Mouse (Mus musculus) midbrain, embryonic 15.5 days (tissue): ENCODE data around the gene Spcs2. TPM values are rescaled to one million over a fixed set of nuclear protein-coding genes. Genes with fewer than 3 reads are reported as not detected.
A peak's percentile ranks its signal among the peaks of the same experiment; 100 is the strongest.

Experiments used
- ATAC-seq: fragments of 200-750 bp; cut with Nextera tagmentation; replicated peaks from 2 replicates; pipeline ENCODE4 v1.8.0; 2017; ENCODE audit warnings: moderate TSS enrichment
- H3K27ac ChIP-seq: fragments of 300-500 bp; sonication (generic); 2 replicates; pipeline ENCODE4 v1.5.1; 2015; ENCODE audit warnings: mild to moderate bottlenecking, inconsistent platforms
- H3K27me3 ChIP-seq: fragments of 300-500 bp; sonication (generic); replicated peaks from 2 replicates; pipeline ENCODE4 v1.6.1; 2015; ENCODE audit warnings: inconsistent platforms
- H3K36me3 ChIP-seq: fragments of 300-500 bp; sonication (generic); replicated peaks from 2 replicates; pipeline ENCODE4 v1.6.1; 2015; ENCODE audit warnings: inconsistent platforms
- H3K4me1 ChIP-seq: fragments of 300-500 bp; sonication (generic); 2 replicates; pipeline ENCODE4 v1.6.1; 2015; ENCODE audit warnings: inconsistent platforms
- H3K4me2 ChIP-seq: fragments of 300-500 bp; sonication (generic); 2 replicates; pipeline ENCODE4 v1.6.1; 2015; ENCODE audit warnings: inconsistent platforms, mild to moderate bottlenecking, moderate library complexity
- H3K4me3 ChIP-seq: fragments of 300-500 bp; sonication (generic); 2 replicates; pipeline ENCODE4 v1.5.1; 2015; ENCODE audit warnings: mild to moderate bottlenecking, inconsistent platforms
- H3K9ac ChIP-seq: fragments of 300-500 bp; sonication (generic); 2 replicates; pipeline ENCODE4 v1.6.1; 2015; ENCODE audit warnings: mild to moderate bottlenecking, inconsistent platforms
- H3K9me3 ChIP-seq: fragments of 300-500 bp; sonication (generic); 2 replicates; pipeline ENCODE4 v1.6.1; 2016; ENCODE audit warnings: inconsistent platforms
- WGBS: fragments of 180-500 bp; shearing (Covaris S2); methylation state at CpG from one replicate; pipeline ENCODE4 v1.1.7; 2015; ENCODE audit warnings: mixed read lengths; 5-methylcytosine and 5-hydroxymethylcytosine counted together
- polyA plus RNA-seq: library from polyadenylated mRNA; unstranded; fragments of >200 nt; fragmentation: Nextera tagmentation; extraction: Ambion mirVana; gene quantifications from 2 replicates; pipeline ENCODE4 v1.2.1, GENCODE M21; 2015

Spcs2 gene
- polyA plus RNA-seq, 1 experiment from 2014 or later, result 262 TPM

DNA sequence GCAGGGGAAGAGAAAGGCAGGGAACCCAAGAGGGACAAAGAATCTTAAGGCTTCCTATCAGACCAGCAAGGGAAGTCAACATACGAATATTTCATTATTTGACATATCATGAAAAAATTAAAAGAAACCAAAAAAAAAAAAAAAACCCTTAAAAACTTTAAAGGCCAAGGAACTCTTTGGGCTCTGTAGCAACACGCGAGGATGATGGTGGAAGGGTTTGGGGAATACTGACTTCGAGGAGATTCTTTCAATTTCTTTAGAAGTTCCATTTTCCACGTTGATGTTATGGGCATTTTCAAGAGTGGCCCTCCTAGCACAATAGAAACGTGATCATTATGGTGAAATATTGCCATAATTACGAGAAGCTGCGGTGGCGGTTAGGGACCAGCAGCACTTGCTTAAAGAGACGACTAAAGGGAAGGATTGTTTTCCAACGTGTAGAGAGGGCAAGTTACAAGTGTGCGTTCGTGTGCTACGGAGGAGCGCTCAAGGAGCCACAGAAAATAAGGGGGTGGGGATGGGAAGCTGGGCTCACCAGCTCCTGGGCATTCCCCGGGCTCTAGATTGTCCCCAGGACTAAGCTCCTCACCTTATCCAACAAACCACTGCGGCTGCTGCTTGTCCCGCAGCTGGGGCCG, 5.0 kb downstream of the Spcs2 start:
- peak; percentile 78 for ATAC-seq
- Histone ChIP-seq H3K27ac (peak overlapping the region; percentile 85), H3K4me3 (peak overlapping the region; percentile 74), H3K9me3 (no peaks in the 10 kb centered on the region), H3K4me2 (peak overlapping the region; percentile 80), H3K36me3 (no peaks in the 10 kb centered on the region; the same call in 1 of the 2 replicates), H3K4me1 (peaks cover 18% of the 10 kb centered on the region), H3K9ac (peak overlapping the region; percentile 74), H3K27me3 (no peaks in the 10 kb centered on the region)
- under 1% methylated on average over 19 of the region's 19 CpGs for WGBS

- Histone ChIP-seq H3K27ac (no peak overlapping the region), H3K27me3 (no peaks in the 10 kb centered on the region), H3K9me3 (no peaks in the 10 kb centered on the region), H3K4me3 (no peak overlapping the region), H3K36me3 (no peaks in the 10 kb centered on the region; the same call in 1 of the 2 replicates), H3K9ac (no peak overlapping the region), H3K4me2 (no peak overlapping the region), H3K4me1 (peaks cover 22% of the 10 kb centered on the region)
- ATAC-seq, result no peak
- WGBS, result 90% methylated on average over 14 of the region's 14 CpGs
Measured at GRCm38 (mm10) chr7:99856266-99856861, 6.9 kb downstream of the Spcs2 start.

DNA sequence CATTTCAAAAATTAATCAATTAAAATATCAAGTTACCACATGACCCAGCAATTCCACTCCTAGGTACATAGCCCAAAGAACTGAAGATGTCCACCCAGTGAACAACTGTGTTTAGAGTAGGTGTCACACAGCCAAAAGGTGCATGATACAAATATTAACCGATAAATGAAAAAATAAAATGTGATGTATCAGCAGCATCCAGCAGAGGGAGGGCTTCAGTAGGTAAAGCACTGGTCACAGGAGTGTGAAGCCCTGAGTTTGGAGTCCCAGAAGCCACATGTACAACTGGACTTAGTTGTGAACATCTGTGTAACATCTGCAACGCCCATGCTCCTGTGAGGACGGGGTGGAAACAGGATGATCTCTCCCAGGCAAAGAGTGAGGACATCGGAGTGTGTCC, 9.0 kb downstream of the Spcs2 start:
- ATAC-seq, result no peak
- Histone ChIP-seq H3K36me3 (no peaks in the 10 kb centered on the region; the same call in 1 of the 2 replicates), H3K4me3 (no peak overlapping the region), H3K4me1 (peaks cover 30% of the 10 kb centered on the region), H3K9ac (no peak overlapping the region), H3K27me3 (no peaks in the 10 kb centered on the region), H3K9me3 (no peaks in the 10 kb centered on the region), H3K4me2 (no peak overlapping the region), H3K27ac (no peak overlapping the region)
- 94% methylated on average over 4 of the region's 4 CpGs for WGBS

DNA sequence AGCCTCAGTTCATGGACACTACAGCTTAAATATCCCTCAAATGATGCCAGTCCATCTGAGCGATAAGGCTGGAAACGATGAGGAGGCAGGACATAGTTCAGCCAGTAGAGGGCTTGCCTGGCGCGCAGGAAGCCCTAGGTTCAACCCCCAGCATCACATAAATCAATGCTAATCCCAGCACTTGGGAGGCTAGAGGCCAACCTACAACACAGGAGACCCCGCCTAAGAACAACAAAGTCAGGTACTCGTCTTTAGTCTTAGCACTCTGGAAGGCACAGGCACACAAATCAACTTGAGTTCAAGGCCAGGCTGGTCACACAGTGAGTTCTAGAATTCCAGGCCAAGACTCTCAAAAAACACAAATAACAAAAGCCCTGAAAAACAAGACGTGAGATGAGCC, 9.9 kb downstream of the Spcs2 start:
- ATAC-seq, result no peak

GRCm38 (mm10) chr7:99851618-99852017, 11.6 kb downstream of the Spcs2 start:
- no peak for ATAC-seq

More for the DNA sequence above, 9.9 kb downstream of the Spcs2 start:
- Histone ChIP-seq H3K27ac (no peak overlapping the region), H3K9me3 (no peaks in the 10 kb centered on the region), H3K9ac (no peak overlapping the region), H3K4me3 (no peak overlapping the region), H3K36me3 (peaks cover 6% of the 10 kb centered on the region; the same call in 1 of the 2 replicates), H3K4me1 (peaks cover 30% of the 10 kb centered on the region), H3K27me3 (no peaks in the 10 kb centered on the region), H3K4me2 (no peak overlapping the region)
- WGBS, result 92% methylated on average over 7 of the region's 7 CpGs

GRCm38 (mm10) chr7:99851121-99851520, 12.1 kb downstream of the Spcs2 start:
- no peak for ATAC-seq
- Histone ChIP-seq H3K9me3 (no peaks in the 10 kb centered on the region), H3K4me3 (no peak overlapping the region), H3K27ac (0 out of 2 replicates have a peak overlapping the region, but pooled peaks have one; percentile 23), H3K4me2 (no peak overlapping the region), H3K36me3 (peaks cover 6% of the 10 kb centered on the region; the same call in 1 of the 2 replicates), H3K9ac (no peak overlapping the region), H3K4me1 (peaks cover 14% of the 10 kb centered on the region), H3K27me3 (no peaks in the 10 kb centered on the region)
- WGBS, result 31% methylated on average over 1 of the region's 1 CpGs

More at GRCm38 (mm10) chr7:99851618-99852017, 11.6 kb downstream of the Spcs2 start:
- Histone ChIP-seq H3K36me3 (peaks cover 6% of the 10 kb centered on the region; the same call in 1 of the 2 replicates), H3K9me3 (no peaks in the 10 kb centered on the region), H3K4me3 (no peak overlapping the region), H3K27ac (no peak overlapping the region), H3K9ac (no peak overlapping the region), H3K4me2 (no peak overlapping the region), H3K27me3 (no peaks in the 10 kb centered on the region), H3K4me1 (peaks cover 18% of the 10 kb centered on the region)
- WGBS, result 89% methylated on average over 6 of the region's 6 CpGs

DNA sequence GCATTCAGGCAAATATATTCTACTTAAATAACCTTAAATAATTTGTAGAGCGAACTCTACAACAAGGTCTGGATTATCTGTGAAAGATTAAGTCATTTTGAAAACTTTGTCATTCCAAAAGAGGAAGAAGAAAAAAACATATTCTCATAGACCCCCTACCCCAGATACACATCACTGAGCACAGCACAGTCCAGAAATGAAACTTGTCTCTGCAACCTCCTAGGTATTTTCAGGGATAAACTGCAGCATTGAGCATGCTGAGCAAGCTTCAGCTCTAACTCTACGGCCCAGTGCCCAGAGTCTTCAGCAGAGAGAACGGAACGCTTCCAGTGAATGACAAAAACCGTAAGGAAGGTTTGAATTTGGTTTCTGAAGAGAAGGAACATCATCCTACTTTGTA, 12.7 kb downstream of the Spcs2 start:
- Histone ChIP-seq H3K4me2 (no peak overlapping the region), H3K27ac (peak overlapping the region; percentile 23; the same call in 1 of the 2 replicates), H3K4me3 (no peak overlapping the region), H3K27me3 (no peaks in the 10 kb centered on the region), H3K36me3 (peaks cover 9% of the 10 kb centered on the region; the same call in 1 of the 2 replicates), H3K9me3 (no peaks in the 10 kb centered on the region), H3K4me1 (peaks cover 12% of the 10 kb centered on the region; the same call in 1 of the 2 replicates), H3K9ac (no peak overlapping the region)
- ATAC-seq, result no peak
- WGBS, result 64% methylated on average over 5 of the region's 5 CpGs

DNA sequence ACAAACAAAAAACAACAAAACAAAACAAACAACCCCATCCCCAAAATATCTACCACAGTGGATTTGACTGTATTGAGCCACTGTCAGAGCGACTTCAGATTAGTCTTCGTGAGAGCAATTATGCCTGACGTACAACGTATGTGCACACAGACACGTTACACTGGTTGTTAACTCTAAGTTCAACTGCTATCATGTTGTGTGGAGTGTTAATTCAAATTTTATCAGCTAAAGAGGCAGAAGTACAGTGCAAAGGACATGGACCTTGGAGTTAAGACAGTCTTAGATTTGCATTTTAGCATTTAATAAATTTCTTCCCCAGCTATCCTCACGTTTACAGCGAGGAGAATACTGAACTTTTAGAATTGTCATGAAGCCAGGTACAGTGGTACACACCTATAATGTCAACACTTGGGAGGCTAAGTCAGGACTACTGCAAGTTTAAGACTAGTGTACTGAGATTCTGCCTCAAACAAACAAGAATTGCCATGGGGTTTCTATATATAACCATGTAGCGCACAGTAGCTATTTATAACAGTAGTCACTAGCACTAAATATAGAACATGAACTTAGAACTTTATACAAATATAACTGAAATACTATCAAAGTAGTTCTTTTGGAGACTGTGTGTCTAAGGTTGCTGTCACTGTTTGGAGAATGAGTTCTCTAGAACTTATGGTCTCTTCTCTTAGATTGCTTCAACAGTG, 17.6 kb downstream of the Spcs2 start:
- Histone ChIP-seq H3K9ac (no peak overlapping the region), H3K4me1 (0 out of 2 replicates have a peak, but pooled peaks cover 2% of the 10 kb centered on the region)

GRCm38 (mm10) chr7:99838241-99838640, 25.0 kb downstream of the Spcs2 start:
- no peaks in the 10 kb centered on the region for H3K4me1 ChIP-seq
- no peaks in the 10 kb centered on the region for H3K9me3 ChIP-seq
- H3K27me3 ChIP-seq, result no peaks in the 10 kb centered on the region
- peaks cover 45% of the 10 kb centered on the region; the same call in 1 of the 2 replicates for H3K36me3 ChIP-seq
- 92% methylated on average over 3 of the region's 3 CpGs for WGBS
- H3K4me3 ChIP-seq, result no peak overlapping the region
- H3K27ac ChIP-seq, result no peak overlapping the region
- H3K4me2 ChIP-seq, result no peak overlapping the region
- no peak overlapping the region for H3K9ac ChIP-seq
- no peak for ATAC-seq

More for the DNA sequence above, 17.6 kb downstream of the Spcs2 start:
- 97% methylated on average over 8 of the region's 8 CpGs for WGBS
- H3K36me3 ChIP-seq, result peaks cover 39% of the 10 kb centered on the region; the same call in 1 of the 2 replicates
- no peak overlapping the region for H3K27ac ChIP-seq
- no peak overlapping the region for H3K4me2 ChIP-seq
- H3K9me3 ChIP-seq, result no peaks in the 10 kb centered on the region
- no peak overlapping the region for H3K4me3 ChIP-seq
- ATAC-seq, result no peak
- no peaks in the 10 kb centered on the region for H3K27me3 ChIP-seq

- no peak overlapping the region for H3K4me3 ChIP-seq
- H3K9me3 ChIP-seq, result no peaks in the 10 kb centered on the region
- H3K9ac ChIP-seq, result no peak overlapping the region
- H3K27ac ChIP-seq, result no peak overlapping the region
- H3K27me3 ChIP-seq, result no peaks in the 10 kb centered on the region
- no peak for ATAC-seq
- no peaks in the 10 kb centered on the region for H3K4me1 ChIP-seq
- whole genome bisulfite sequencing, result 89% methylated on average over 6 of the region's 6 CpGs
- no peak overlapping the region for H3K4me2 ChIP-seq
- peaks cover 40% of the 10 kb centered on the region; the same call in 1 of the 2 replicates for H3K36me3 ChIP-seq
Measured at GRCm38 (mm10) chr7:99837358-99838071, 25.7 kb downstream of the Spcs2 start.

DNA sequence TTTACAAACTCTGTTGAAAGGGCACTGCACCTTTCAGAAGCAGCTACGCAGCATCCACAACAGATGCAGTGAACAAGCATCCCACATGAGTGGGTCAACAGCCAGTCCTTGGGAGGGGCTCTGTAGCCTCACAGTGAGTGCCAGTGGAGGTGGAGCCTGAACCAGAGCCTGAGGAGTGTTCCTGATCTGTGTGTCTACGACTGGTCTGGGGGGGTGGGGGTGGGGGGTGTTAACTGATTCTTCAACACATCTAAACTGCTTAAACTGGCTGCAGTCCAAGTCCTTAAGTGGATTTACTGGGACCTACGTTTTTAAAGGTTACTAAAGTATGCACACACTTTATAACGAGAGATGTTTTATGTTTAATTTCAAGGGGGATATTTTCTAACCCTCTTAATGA, 26.5 kb downstream of the Spcs2 start:
- H3K36me3 ChIP-seq, result peaks cover 36% of the 10 kb centered on the region; the same call in 1 of the 2 replicates
- H3K4me3 ChIP-seq, result no peak overlapping the region
- no peaks in the 10 kb centered on the region for H3K27me3 ChIP-seq
- no peak for ATAC-seq
- H3K4me1 ChIP-seq, result no peaks in the 10 kb centered on the region
- H3K9me3 ChIP-seq, result no peaks in the 10 kb centered on the region
- H3K9ac ChIP-seq, result no peak overlapping the region
- no peak overlapping the region for H3K27ac ChIP-seq
- WGBS, result 62% methylated on average over 4 of the region's 4 CpGs
- no peak overlapping the region for H3K4me2 ChIP-seq
